Comparison of ENCODE assay signal across 34 mouse cellular contexts in the genomic region with DNA sequence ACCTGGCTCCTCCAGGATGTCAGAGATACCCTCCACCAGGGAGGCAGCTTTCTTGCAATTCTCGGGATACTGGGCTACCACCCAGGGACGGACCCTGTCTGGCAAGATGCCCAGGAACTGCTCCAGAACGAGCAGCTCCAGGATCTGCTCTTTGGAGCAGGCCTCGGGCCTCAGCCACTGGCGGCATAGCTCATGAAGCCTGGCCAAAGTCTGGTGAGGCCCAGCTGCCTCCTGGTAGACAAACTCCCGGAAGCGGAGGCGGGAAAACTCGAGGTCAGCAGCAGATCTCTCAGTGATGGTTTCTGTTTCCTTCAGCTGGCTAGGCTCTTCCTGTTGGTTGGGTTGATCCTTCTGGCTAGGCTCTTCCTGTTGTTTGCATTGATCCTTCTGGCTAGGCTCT. TPM values are rescaled to one million over a fixed set of nuclear protein-coding genes. Genes with fewer than 3 reads are reported as not detected.
A peak's percentile ranks its signal among the peaks of the same experiment; 100 is the strongest.
DNase-seq lines count a peak whose midpoint lies in the region; ATAC-seq and TF ChIP-seq lines count a peak whose summit lies in the region.
"Had no signal": no experiment of that assay in that cellular context is flagged by ENCODE, and none has a peak within 500 bp of the region (broad histone marks: within the 10 kb centered on the region; RNA-seq: fewer than 3 reads in every experiment).

No protein-coding gene starts in this region.

- no peak overlapping the region for H3K4me2 ChIP-seq in forebrain, embryonic 16.5 days (ENCODE audit: low read length)
- H3K4me2 ChIP-seq in forebrain, embryonic 11.5 days (ENCODE audit: low read depth, low read length, severe bottlenecking), result no peak overlapping the region
- H3K4me2 ChIP-seq in hindbrain, embryonic 12.5 days (replicated peaks), result no peak overlapping the region
- H3K4me2 ChIP-seq: embryonic facial prominence, embryonic 13.5 days; heart, embryonic 11.5 days; hindbrain, embryonic 13.5 days; limb, embryonic 15.5 days; liver, embryonic 13.5 days; midbrain, embryonic 13.5 days had no signal

- WGBS in forebrain, embryonic 16.5 days, result 80% methylated on average over 9 of the region's 9 CpGs
- 93% methylated on average over 9 of the region's 9 CpGs for WGBS in forebrain, embryonic 11.5 days
- WGBS in cerebellum, adult 2 months, result 14% methylated on average over 9 of the region's 9 CpGs
- 90% methylated on average over 9 of the region's 9 CpGs for WGBS in hindbrain, embryonic 12.5 days

- H3K27me3 ChIP-seq in forebrain, embryonic 16.5 days (replicated peaks; ENCODE audit: control insufficient read depth, insufficient read depth, low read length), result no peaks in the 10 kb centered on the region
- no peaks in the 10 kb centered on the region for H3K27me3 ChIP-seq in forebrain, embryonic 11.5 days (ENCODE audit: control insufficient read depth, insufficient read depth, low read length)
- no peaks in the 10 kb centered on the region for H3K27me3 ChIP-seq in cerebellum, adult 2 months (ENCODE audit: control insufficient read depth, insufficient read depth, low read length)
- no peaks in the 10 kb centered on the region for H3K27me3 ChIP-seq in hindbrain, embryonic 12.5 days
- H3K27me3 ChIP-seq: embryonic facial prominence, embryonic 13.5 days; hindbrain, embryonic 13.5 days; limb, embryonic 15.5 days; liver, embryonic 13.5 days; midbrain, embryonic 13.5 days had no signal

- peak; percentile 38 for ATAC-seq in forebrain, embryonic 16.5 days
- ATAC-seq in forebrain, embryonic 11.5 days (replicated peaks; ENCODE audit: low FRiP score), result no peak
- no peak for ATAC-seq in hindbrain, embryonic 12.5 days (ENCODE audit: low FRiP score)
- ATAC-seq: intestine, embryonic 16.5 days; lung, postnatal 0 days; midbrain, embryonic 13.5 days had no signal

- intact Hi-C loops in left cerebral cortex, postnatal 4 days (cut with DNase I), result no loop called here

- H3K36me3 ChIP-seq in forebrain, embryonic 16.5 days (ENCODE audit: control insufficient read depth, insufficient read depth), result peaks cover 21% of the 10 kb centered on the region
- H3K36me3 ChIP-seq in forebrain, embryonic 11.5 days (ENCODE audit: control insufficient read depth, insufficient read depth, low read length), result peaks cover 8% of the 10 kb centered on the region; the same call in 1 of the 2 replicates
- H3K36me3 ChIP-seq in hindbrain, embryonic 12.5 days, result peaks cover 56% of the 10 kb centered on the region
- H3K36me3 ChIP-seq: G1E; liver, embryonic 13.5 days had no signal

- no peaks in the 10 kb centered on the region; the same call in 1 of the 2 replicates for H3K9me3 ChIP-seq in forebrain, embryonic 16.5 days (ENCODE audit: control insufficient read depth, low read length)
- H3K9me3 ChIP-seq in forebrain, embryonic 11.5 days (ENCODE audit: control insufficient read depth, low read length), result no peaks in the 10 kb centered on the region
- no peaks in the 10 kb centered on the region for H3K9me3 ChIP-seq in hindbrain, embryonic 12.5 days (replicated peaks)
- H3K9me3 ChIP-seq: embryonic facial prominence, embryonic 13.5 days; G1E; hindbrain, embryonic 13.5 days; limb, embryonic 10.5 days; limb, embryonic 15.5 days; liver, embryonic 13.5 days; midbrain, embryonic 13.5 days had no signal

- no peak overlapping the region for H3K4me3 ChIP-seq in forebrain, embryonic 16.5 days (replicated peaks; ENCODE audit: low read length)
- no peak overlapping the region for H3K4me3 ChIP-seq in forebrain, embryonic 11.5 days (ENCODE audit: low read depth, low read length)
- H3K4me3 ChIP-seq in cerebellum, adult 2 months (replicated peaks; ENCODE audit: insufficient read depth, low read depth, low read length), result no peak overlapping the region
- H3K4me3 ChIP-seq in hindbrain, embryonic 12.5 days, result no peak overlapping the region
- H3K4me3 ChIP-seq: embryonic facial prominence, embryonic 13.5 days; hindbrain, embryonic 13.5 days; limb, embryonic 10.5 days; limb, embryonic 15.5 days; liver, embryonic 13.5 days; midbrain, embryonic 13.5 days had no signal

- no peak overlapping the region for H3K27ac ChIP-seq in forebrain, embryonic 16.5 days (ENCODE audit: low read length)
- no peak overlapping the region for H3K27ac ChIP-seq in forebrain, embryonic 11.5 days (ENCODE audit: low read depth, low read length)
- peak overlapping the region; percentile 82 for H3K27ac ChIP-seq in cerebellum, adult 2 months (ENCODE audit: insufficient read depth, low read length)
- no peak overlapping the region for H3K27ac ChIP-seq in hindbrain, embryonic 12.5 days
- H3K27ac ChIP-seq: embryonic facial prominence, embryonic 13.5 days; hindbrain, embryonic 13.5 days; kidney, postnatal 0 days; limb, embryonic 10.5 days; limb, embryonic 15.5 days; liver, embryonic 13.5 days; macrophage; midbrain, embryonic 13.5 days had no signal

- TF ChIP-seq POLR2A in cerebellum, adult 2 months (IDR thresholded peaks at IDR 0.05; ENCODE audit: borderline replicate concordance, insufficient read depth, low read length), result no peak

- no peak for DNase-seq in forebrain, embryonic 11.5 days (ENCODE audit: low spot score)
- DNase-seq in left cerebral cortex, postnatal 4 days, result peak; percentile 28
- no peak for DNase-seq in left cerebral cortex, adult 9 months (ENCODE audit: low spot score in 2 of 2)
- DNase-seq in cerebellum, adult 2 months, result peak; percentile 62 to 73
- peak; percentile 47 to 64 for DNase-seq in cerebellum, postnatal 14 days
- DNase-seq in lung, postnatal 10 days, result no peak
- DNase-seq: liver, embryonic 13.5 days had no signal

- H3K4me1 ChIP-seq in forebrain, embryonic 16.5 days (replicated peaks; ENCODE audit: control insufficient read depth, insufficient read depth, low read length), result peaks cover 3% of the 10 kb centered on the region
- no peaks in the 10 kb centered on the region for H3K4me1 ChIP-seq in forebrain, embryonic 11.5 days (replicated peaks; ENCODE audit: control insufficient read depth, insufficient read depth, low read length)
- peaks cover 12% of the 10 kb centered on the region for H3K4me1 ChIP-seq in cerebellum, adult 2 months (ENCODE audit: control insufficient read depth, insufficient read depth, low read length)
- H3K4me1 ChIP-seq in hindbrain, embryonic 12.5 days, result 0 out of 2 replicates have a peak, but pooled peaks cover under 1% of the 10 kb centered on the region
- H3K4me1 ChIP-seq: embryonic facial prominence, embryonic 13.5 days; limb, embryonic 10.5 days; liver, embryonic 13.5 days had no signal

- no peak for TF ChIP-seq CTCF in cerebellum, adult 2 months (IDR thresholded peaks at IDR 0.05; ENCODE audit: borderline replicate concordance, insufficient read depth, low read depth, low read length)

- no peak overlapping the region for H3K9ac ChIP-seq in forebrain, embryonic 16.5 days (replicated peaks; ENCODE audit: low read depth, low read length)
- no peak overlapping the region for H3K9ac ChIP-seq in forebrain, embryonic 11.5 days (ENCODE audit: low read length)
- H3K9ac ChIP-seq in hindbrain, embryonic 12.5 days, result no peak overlapping the region
- H3K9ac ChIP-seq: embryonic facial prominence, embryonic 13.5 days; hindbrain, embryonic 13.5 days; limb, embryonic 15.5 days; liver, embryonic 13.5 days; midbrain, embryonic 13.5 days had no signal

RNA-seq across cellular contexts. Expression of a gene that starts 29.3 kb away (rescaled TPM):
- polyA plus RNA-seq in forebrain, embryonic 16.5 days (2015; fragmentation: Nextera tagmentation; extraction: Ambion mirVana), result 27.9 and 30.9 TPM in 2 replicates
- 12.3 and 13.3 TPM in 2 replicates for polyA plus RNA-seq in forebrain, embryonic 11.5 days (2014; fragmentation: Nextera tagmentation; extraction: Ambion mirVana)
- total RNA-seq in left cerebral cortex, postnatal 4 days (2021), result 10 to 100 TPM; 28.0 to 32.9 TPM
- 10.8 and 11.2 TPM in 2 replicates for polyA plus RNA-seq in cerebellum, adult 2 months (2012; rRNA removed)
- 17.7 and 18.9 TPM in 2 replicates for polyA plus RNA-seq in hindbrain, embryonic 12.5 days (2016; fragmentation: Nextera tagmentation; extraction: Ambion mirVana)
- polyA plus RNA-seq: G1E had no signal

RNA-seq across cellular contexts. Expression of a gene that starts 39.3 kb away (rescaled TPM):
- polyA plus RNA-seq in forebrain, embryonic 16.5 days (2015; fragmentation: Nextera tagmentation; extraction: Ambion mirVana), result not detected in 2 replicates
- polyA plus RNA-seq in forebrain, embryonic 11.5 days (2014; fragmentation: Nextera tagmentation; extraction: Ambion mirVana), result not detected in 2 replicates
- under 1 TPM in 1 of 2 experiments, not detected in 1; 0.06 TPM for total RNA-seq in left cerebral cortex, postnatal 4 days (2021)
- 0.02 TPM in 2 replicates for polyA plus RNA-seq in cerebellum, adult 2 months (2012; rRNA removed)
- not detected in 2 replicates for polyA plus RNA-seq in hindbrain, embryonic 12.5 days (2016; fragmentation: Nextera tagmentation; extraction: Ambion mirVana)
- total RNA-seq: adrenal gland, postnatal 14 days; common myeloid progenitor, adult 5-6 weeks; gastrocnemius, postnatal 25 days; heart, postnatal 36 days; layer of hippocampus, postnatal 14 days; megakaryocyte-erythroid progenitor cell, adult 5-6 weeks; monocyte, adult 5-6 weeks had no signal
- polyA plus RNA-seq: C2C12; embryonic facial prominence, embryonic 13.5 days; G1E; heart, embryonic 11.5 days; heart, embryonic 16.5 days; hindbrain, embryonic 13.5 days; intestine, embryonic 16.5 days; kidney, postnatal 0 days; large intestine, adult 2 months; limb, embryonic 10.5 days; limb, embryonic 15.5 days; liver, embryonic 13.5 days; lung, postnatal 0 days; macrophage; small intestine, adult 2 months; stomach, embryonic 14.5 days; testis, adult 2 months; thymus, postnatal 0 days had no signal

RNA-seq across cellular contexts. Expression of a gene that starts 44.5 kb away (rescaled TPM):
- 27.5 and 32.1 TPM in 2 replicates for polyA plus RNA-seq in forebrain, embryonic 16.5 days (2015; fragmentation: Nextera tagmentation; extraction: Ambion mirVana)
- 27.5 and 28.9 TPM in 2 replicates for polyA plus RNA-seq in forebrain, embryonic 11.5 days (2014; fragmentation: Nextera tagmentation; extraction: Ambion mirVana)
- 10 to 100 TPM; 25.9 to 26.3 TPM for total RNA-seq in left cerebral cortex, postnatal 4 days (2021)
- 16.3 and 16.7 TPM in 2 replicates for polyA plus RNA-seq in cerebellum, adult 2 months (2012; rRNA removed)
- 26.6 TPM in 2 replicates for polyA plus RNA-seq in hindbrain, embryonic 12.5 days (2016; fragmentation: Nextera tagmentation; extraction: Ambion mirVana)

Comparison
In these comparisons a context has a peak if more than half of its experiments do, and no peak if none do; other contexts are left out.
1. DNase-seq: peak in left cerebral cortex, postnatal 4 days (single experiment), cerebellum, adult 2 months (2 of 2) and cerebellum, postnatal 14 days (2 of 2); none in forebrain, embryonic 11.5 days (single experiment), left cerebral cortex, adult 9 months (0 of 2) and lung, postnatal 10 days (single experiment).